Mouse (Mus musculus): ENCODE measurements around the gene Egfr. TPM values are rescaled to one million over a fixed set of nuclear protein-coding genes. Genes with fewer than 3 reads are reported as not detected.

Egfr gene
- polyA plus RNA-seq, 1 experiment from 2014 or later: 7.7 TPM

- Histone ChIP-seq H3K36me3 (no peaks in the 10 kb centered on the region), H3K4me3 (replicated peaks) (no peak overlapping the region), H3K4me1 (0 out of 2 replicates have a peak, but pooled peaks cover 3% of the 10 kb centered on the region), H3K9ac (no peak overlapping the region), H3K27me3 (no peaks in the 10 kb centered on the region), H3K9me3 (replicated peaks) (no peaks in the 10 kb centered on the region), H3K4me2 (no peak overlapping the region), H3K27ac (no peak overlapping the region)
- WGBS: 47% methylated on average over 9 of the region's 9 CpGs
- no peak for ATAC-seq (replicated peaks; ENCODE audit: low FRiP score)
Observed at GRCm38 (mm10) chr11:16877676-16878378, 125.8 kb downstream of the Egfr start.

DNA sequence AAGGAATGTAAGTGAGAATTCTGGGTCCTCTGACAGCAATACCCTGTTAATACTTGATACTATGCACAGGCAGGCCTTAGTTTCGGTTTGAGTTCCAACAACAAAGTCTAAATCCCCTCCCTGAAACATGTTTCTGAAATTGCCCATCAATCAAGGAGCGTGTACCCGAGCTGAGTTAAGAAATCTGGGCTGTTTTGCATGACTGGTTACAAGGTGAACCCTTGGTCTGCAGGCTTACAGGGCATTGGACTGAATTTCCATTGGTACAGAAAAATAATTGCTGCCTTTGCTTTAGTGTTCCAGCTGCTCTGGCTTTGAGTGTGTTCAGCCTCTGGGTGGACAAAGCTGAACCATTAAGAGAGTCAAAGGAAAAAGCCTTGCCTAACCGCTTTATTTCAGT lies 129.9 kb downstream of the Egfr start:
- H3K9ac ChIP-seq: no peak overlapping the region
- no peak overlapping the region for H3K4me3 ChIP-seq (replicated peaks)
- H3K4me2 ChIP-seq: no peak overlapping the region
- H3K36me3 ChIP-seq: no peaks in the 10 kb centered on the region
- no peaks in the 10 kb centered on the region for H3K9me3 ChIP-seq (replicated peaks)
- 0 out of 2 replicates have a peak, but pooled peaks cover 3% of the 10 kb centered on the region for H3K4me1 ChIP-seq
- 46% methylated on average over 4 of the region's 4 CpGs for WGBS
- ATAC-seq (replicated peaks; ENCODE audit: low FRiP score): peak; percentile 83
- H3K27ac ChIP-seq: peak overlapping the region; percentile 64
- H3K27me3 ChIP-seq: no peaks in the 10 kb centered on the region

DNA sequence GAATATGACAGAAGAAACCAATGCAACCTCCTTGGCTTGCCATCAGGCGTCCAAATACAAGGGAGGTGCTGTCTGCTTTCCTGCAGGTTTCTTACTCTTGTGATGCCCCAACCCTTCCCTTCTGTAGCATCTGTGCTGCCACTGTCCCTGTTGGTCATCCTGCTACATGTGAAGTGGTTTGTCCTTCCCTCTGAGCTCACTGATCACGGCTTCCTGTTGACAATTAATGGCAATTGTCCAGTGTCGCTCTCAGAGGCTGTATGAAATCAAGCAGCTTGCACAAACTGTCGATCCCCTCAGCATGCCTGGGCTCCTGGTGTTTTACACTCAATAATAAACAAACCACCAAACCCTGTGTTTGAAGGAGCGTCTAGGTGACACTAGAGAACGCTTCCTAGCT lies 134.1 kb downstream of the Egfr start:
- Histone ChIP-seq H3K9me3 (replicated peaks) (no peaks in the 10 kb centered on the region), H3K4me3 (replicated peaks) (no peak overlapping the region), H3K4me1 (0 out of 2 replicates have a peak, but pooled peaks cover 3% of the 10 kb centered on the region), H3K4me2 (no peak overlapping the region), H3K9ac (no peak overlapping the region), H3K36me3 (no peaks in the 10 kb centered on the region), H3K27ac (no peak overlapping the region), H3K27me3 (no peaks in the 10 kb centered on the region)
- WGBS: 68% methylated on average over 6 of the region's 6 CpGs
- no peak for ATAC-seq (replicated peaks; ENCODE audit: low FRiP score)

- Histone ChIP-seq H3K27ac (no peak overlapping the region), H3K9ac (no peak overlapping the region), H3K4me1 (no peaks in the 10 kb centered on the region), H3K4me3 (replicated peaks) (no peak overlapping the region), H3K27me3 (no peaks in the 10 kb centered on the region), H3K9me3 (replicated peaks) (no peaks in the 10 kb centered on the region), H3K36me3 (no peaks in the 10 kb centered on the region), H3K4me2 (no peak overlapping the region)
- ATAC-seq (replicated peaks; ENCODE audit: low FRiP score): no peak
Observed at GRCm38 (mm10) chr11:16888086-16888485, 136.1 kb downstream of the Egfr start.

GRCm38 (mm10) chr11:16895441-16896356 lies 143.7 kb downstream of the Egfr start:
- Histone ChIP-seq H3K27ac (no peak overlapping the region), H3K27me3 (no peaks in the 10 kb centered on the region), H3K9me3 (replicated peaks) (no peaks in the 10 kb centered on the region), H3K4me3 (replicated peaks) (no peak overlapping the region), H3K4me2 (no peak overlapping the region), H3K4me1 (no peaks in the 10 kb centered on the region), H3K9ac (no peak overlapping the region), H3K36me3 (no peaks in the 10 kb centered on the region)
- 0 out of 2 replicates have a peak, but pooled peaks have one; percentile 52 for ATAC-seq (replicated peaks; ENCODE audit: low FRiP score)
- WGBS: 67% methylated on average over 13 of the region's 13 CpGs

DNA sequence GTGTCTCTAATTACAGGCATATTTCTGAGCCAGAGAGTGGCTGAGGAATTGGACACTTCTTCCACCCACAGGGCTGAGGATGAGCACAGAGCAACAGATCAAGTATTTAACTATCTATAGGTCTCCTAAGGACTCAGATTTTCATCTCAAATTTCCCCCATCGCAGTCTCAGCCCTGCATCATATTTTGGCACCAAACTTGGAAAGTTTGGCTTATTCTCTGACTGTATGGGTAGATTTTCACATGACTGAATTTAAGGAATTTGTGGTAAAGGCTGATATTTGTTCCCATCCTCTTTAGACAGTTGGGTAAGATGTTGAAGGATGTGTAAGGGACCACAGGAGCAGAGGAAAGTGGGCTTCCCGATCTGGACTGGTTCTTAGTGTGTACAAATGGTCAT lies 145.7 kb downstream of the Egfr start:
- H3K4me1 ChIP-seq: no peaks in the 10 kb centered on the region
- H3K9me3 ChIP-seq (replicated peaks): no peaks in the 10 kb centered on the region
- 84% methylated on average over 2 of the region's 2 CpGs for WGBS
- H3K4me3 ChIP-seq (replicated peaks): no peak overlapping the region
- H3K9ac ChIP-seq: no peak overlapping the region
- H3K36me3 ChIP-seq: no peaks in the 10 kb centered on the region
- no peak overlapping the region for H3K4me2 ChIP-seq
- H3K27ac ChIP-seq: no peak overlapping the region
- ATAC-seq (replicated peaks; ENCODE audit: low FRiP score): no peak
- H3K27me3 ChIP-seq: no peaks in the 10 kb centered on the region

GRCm38 (mm10) chr11:16900182-16900581 lies 148.2 kb downstream of the Egfr start:
- Histone ChIP-seq H3K9ac (no peak overlapping the region), H3K36me3 (no peaks in the 10 kb centered on the region), H3K27ac (no peak overlapping the region), H3K4me1 (no peaks in the 10 kb centered on the region), H3K4me3 (replicated peaks) (no peak overlapping the region), H3K27me3 (no peaks in the 10 kb centered on the region), H3K9me3 (replicated peaks) (no peaks in the 10 kb centered on the region), H3K4me2 (no peak overlapping the region)
- WGBS: 93% methylated on average over 1 of the region's 1 CpGs
- no peak for ATAC-seq (replicated peaks; ENCODE audit: low FRiP score)

DNA sequence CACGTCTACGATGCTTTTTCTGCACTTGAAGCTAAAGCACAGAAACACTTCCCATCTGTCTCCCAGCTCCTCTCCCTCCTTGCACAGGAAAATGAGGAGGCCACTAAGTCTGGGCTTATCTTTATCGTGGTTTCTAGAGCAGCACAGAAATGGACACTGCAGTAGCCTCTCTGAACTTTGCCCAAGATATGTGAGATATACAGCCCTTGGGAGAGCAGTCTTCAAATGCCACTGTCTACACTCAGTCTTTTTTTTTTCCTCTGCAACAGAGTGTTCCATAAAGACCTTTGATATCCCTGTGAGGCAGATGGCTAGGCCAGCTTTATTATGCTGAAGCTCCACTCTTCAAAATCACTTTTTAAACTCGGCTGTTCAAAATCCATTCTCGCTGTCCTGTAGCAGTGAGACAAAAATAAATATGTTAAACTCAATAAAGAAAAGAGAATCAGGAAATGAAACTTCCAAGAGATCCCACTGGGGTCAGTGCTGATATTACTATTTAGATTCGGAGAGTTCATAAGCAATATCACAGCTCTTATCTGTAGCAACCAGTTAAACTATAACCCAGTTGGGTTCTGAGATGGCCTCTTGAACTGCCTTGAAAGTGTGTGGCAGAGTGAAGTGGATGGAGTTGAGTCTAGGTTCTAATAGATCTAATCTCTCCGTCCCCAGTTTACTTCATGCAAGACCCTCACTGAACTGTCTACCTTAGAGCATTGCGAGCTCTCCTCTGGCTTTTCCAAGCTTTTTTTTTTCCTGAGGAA lies 148.8 kb downstream of the Egfr start:
- Histone ChIP-seq H3K36me3 (no peaks in the 10 kb centered on the region), H3K9me3 (replicated peaks) (no peaks in the 10 kb centered on the region), H3K4me1 (no peaks in the 10 kb centered on the region), H3K9ac (no peak overlapping the region), H3K4me2 (no peak overlapping the region), H3K4me3 (replicated peaks) (no peak overlapping the region), H3K27ac (0 out of 2 replicates have a peak overlapping the region, but pooled peaks have one; percentile 3), H3K27me3 (no peaks in the 10 kb centered on the region)
- WGBS: 72% methylated on average over 8 of the region's 8 CpGs
- no peak for ATAC-seq (replicated peaks; ENCODE audit: low FRiP score)

- no peaks in the 10 kb centered on the region for H3K36me3 ChIP-seq
- H3K27ac ChIP-seq: no peak overlapping the region
- H3K4me1 ChIP-seq: no peaks in the 10 kb centered on the region
- whole genome bisulfite sequencing: 77% methylated on average over 8 of the region's 8 CpGs
- H3K9me3 ChIP-seq (replicated peaks): no peaks in the 10 kb centered on the region
- no peaks in the 10 kb centered on the region for H3K27me3 ChIP-seq
- ATAC-seq (replicated peaks; ENCODE audit: low FRiP score): no peak
- no peak overlapping the region for H3K4me2 ChIP-seq
- no peak overlapping the region for H3K4me3 ChIP-seq (replicated peaks)
- no peak overlapping the region for H3K9ac ChIP-seq
Observed at GRCm38 (mm10) chr11:16904302-16905011, 152.5 kb downstream of the Egfr start.

DNA sequence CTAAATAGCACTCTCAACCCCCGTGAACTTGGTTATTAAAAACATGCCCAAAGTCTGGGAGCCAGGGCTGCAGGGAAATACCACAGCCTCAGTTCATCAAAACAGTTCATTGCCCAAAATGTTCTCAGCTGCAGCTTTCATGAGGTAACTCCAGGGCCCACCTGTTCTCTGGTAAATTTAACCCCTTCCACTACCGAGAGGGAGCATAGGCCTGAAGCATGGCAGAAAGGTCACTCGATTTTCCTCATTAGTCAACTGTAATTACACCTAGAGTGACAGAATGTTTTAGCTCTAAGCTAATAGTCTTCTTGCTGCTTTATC lies 153.0 kb downstream of the Egfr start:
- no peak overlapping the region for H3K4me3 ChIP-seq (replicated peaks)
- 66% methylated on average over 3 of the region's 3 CpGs for WGBS
- H3K36me3 ChIP-seq: no peaks in the 10 kb centered on the region
- ATAC-seq (replicated peaks; ENCODE audit: low FRiP score): no peak
- no peaks in the 10 kb centered on the region for H3K27me3 ChIP-seq
- no peak overlapping the region for H3K27ac ChIP-seq
- H3K9ac ChIP-seq: no peak overlapping the region
- H3K4me1 ChIP-seq: no peaks in the 10 kb centered on the region
- no peaks in the 10 kb centered on the region for H3K9me3 ChIP-seq (replicated peaks)
- no peak overlapping the region for H3K4me2 ChIP-seq

GRCm38 (mm10) chr11:16906530-16906929 lies 154.5 kb downstream of the Egfr start:
- Histone ChIP-seq H3K27ac (no peak overlapping the region), H3K36me3 (peaks cover 11% of the 10 kb centered on the region; the same call in 1 of the 2 replicates), H3K9ac (no peak overlapping the region), H3K4me3 (replicated peaks) (no peak overlapping the region), H3K4me2 (no peak overlapping the region), H3K27me3 (no peaks in the 10 kb centered on the region), H3K4me1 (no peaks in the 10 kb centered on the region), H3K9me3 (replicated peaks) (no peaks in the 10 kb centered on the region)
- ATAC-seq (replicated peaks; ENCODE audit: low FRiP score): no peak
- WGBS: 97% methylated on average over 2 of the region's 2 CpGs
